Mouse (Mus musculus) cerebellum, postnatal 36 days (tissue): Measurements from ENCODE around the gene B3galt4.
A peak's percentile ranks its signal among the peaks of the same experiment; 100 is the strongest.
"Not testable (repeated sequence)": the region's sequence is repeated elsewhere in the genome, so short reads cannot be mapped to it uniquely, and the experiment has no call there.

Experiments
- DNase-seq, 2 experiments: peaks; one replicate each; pipeline ENCODE4 v3.0.0; 2021 to 2022; ENCODE audit warnings: mixed read lengths in 2 of 2

The B3galt4 gene

GRCm38 (mm10) chr17:33919351-33920281, 31.7 kb downstream of the B3galt4 start:
- DNase-seq: peak; percentile 55 to 64

- no peak for DNase-seq
These were observed 32.7 kb downstream of the B3galt4 start for GRCm38 (mm10) chr17:33918293-33919203.

- DNase-seq: no peak
These were observed 33.5 kb downstream of the B3galt4 start for GRCm38 (mm10) chr17:33917656-33918292.

- DNase-seq: no peak
These were observed 34.2 kb downstream of the B3galt4 start for GRCm38 (mm10) chr17:33916847-33917655.

- DNase-seq: no peak
These were observed 35.0 kb downstream of the B3galt4 start for GRCm38 (mm10) chr17:33916294-33916693.

GRCm38 (mm10) chr17:33915671-33916250, 35.5 kb downstream of the B3galt4 start, which contains the start of the genes Tapbp and Zbtb22:
Tapbp (plus strand) TSS chr17:33915899.
Zbtb22 (plus strand) TSS chr17:33915904.
- peak; percentile 96 to 99 for DNase-seq

GRCm38 (mm10) chr17:33914969-33915391, 36.3 kb downstream of the B3galt4 start:
- DNase-seq: no peak

GRCm38 (mm10) chr17:33913905-33914304, 37.4 kb downstream of the B3galt4 start:
- no peak for DNase-seq

GRCm38 (mm10) chr17:33913264-33913663, 38.0 kb downstream of the B3galt4 start:
- no peak for DNase-seq

GRCm38 (mm10) chr17:33911813-33912414, 39.4 kb downstream of the B3galt4 start:
- no peak for DNase-seq

- DNase-seq: no peak
These were observed 40.1 kb downstream of the B3galt4 start for GRCm38 (mm10) chr17:33911052-33911812.

GRCm38 (mm10) chr17:33910346-33911051, 40.8 kb downstream of the B3galt4 start:
- DNase-seq: no peak

- no peak for DNase-seq
These were observed 41.4 kb downstream of the B3galt4 start for GRCm38 (mm10) chr17:33909869-33910250.

GRCm38 (mm10) chr17:33909077-33909868, 42.0 kb downstream of the B3galt4 start, which contains the start of gene Daxx:
Daxx (plus strand) TSS chr17:33909414.
- DNase-seq: peak; percentile 98 to 99

GRCm38 (mm10) chr17:33908331-33909076, 42.8 kb downstream of the B3galt4 start:
- DNase-seq: peak; percentile 63 to 64

- not testable (repeated sequence) for DNase-seq
These were observed 46.5 kb downstream of the B3galt4 start, which contains the start of gene Platr17 for GRCm38 (mm10) chr17:33904835-33905234. Platr17 (plus strand) TSS chr17:33905135.

- not testable (repeated sequence) for DNase-seq
These were observed 47.2 kb downstream of the B3galt4 start for GRCm38 (mm10) chr17:33903911-33904651.
